Mouse (Mus musculus) kidney, embryonic 14.5 days (tissue): ENCODE data around the gene Nek1. TPM values are rescaled to one million over a fixed set of nuclear protein-coding genes. Genes with fewer than 3 reads are reported as not detected.

ENCODE experiments used
- ATAC-seq: fragments of 200-750 bp; cut with Nextera tagmentation; 2 replicates; pipeline ENCODE4 v1.8.0; 2017; ENCODE audit warnings: moderate number of reproducible peaks, mild to moderate bottlenecking, moderate TSS enrichment, moderate library complexity; ENCODE audit not compliant: low FRiP score, low TSS enrichment
- H3K27ac ChIP-seq: fragments of 300-500 bp; sonication (generic); 2 replicates; pipeline ENCODE4 v1.5.1; 2014; ENCODE audit warnings: low read depth, mild to moderate bottlenecking, low read length, moderate library complexity, mixed read lengths
- H3K27me3 ChIP-seq: fragments of 300-500 bp; sonication (generic); 2 replicates; pipeline ENCODE4 v1.6.1; 2014; ENCODE audit warnings: mild to moderate bottlenecking, low read length; ENCODE audit not compliant: control insufficient read depth, insufficient read depth
- H3K36me3 ChIP-seq: fragments of 300-500 bp; sonication (generic); 2 replicates; pipeline ENCODE4 v1.6.1; 2014; ENCODE audit warnings: low read length, mixed read lengths; ENCODE audit not compliant: control insufficient read depth, insufficient read depth
- H3K4me1 ChIP-seq: fragments of 300-500 bp; sonication (generic); 2 replicates; pipeline ENCODE4 v1.6.1; 2014; ENCODE audit warnings: low read length, mixed read lengths; ENCODE audit not compliant: control insufficient read depth, insufficient read depth
- H3K4me2 ChIP-seq: fragments of 300-500 bp; sonication (generic); replicated peaks from 2 replicates; pipeline ENCODE4 v1.6.1; 2014; ENCODE audit warnings: low read depth, mild to moderate bottlenecking, low read length
- H3K4me3 ChIP-seq: fragments of 300-500 bp; sonication (generic); 2 replicates; pipeline ENCODE4 v1.5.1; 2014; ENCODE audit warnings: mild to moderate bottlenecking, low read length
- H3K9ac ChIP-seq: fragments of 300-500 bp; sonication (generic); 2 replicates; pipeline ENCODE4 v1.6.1; 2014; ENCODE audit warnings: low read depth, mild to moderate bottlenecking, low read length, moderate library complexity
- H3K9me3 ChIP-seq: fragments of 300-500 bp; sonication (generic); 2 replicates; pipeline ENCODE4 v1.6.1; 2016; ENCODE audit warnings: low read length; ENCODE audit not compliant: control insufficient read depth
- WGBS: fragments of 180-500 bp; shearing (Covaris S2); extraction: QIAGEN DNeasy Blood & Tissue Kit; methylation state at CpG from one replicate; pipeline ENCODE4 v1.1.7; 2014; 5-methylcytosine and 5-hydroxymethylcytosine counted together
- polyA plus RNA-seq: library from polyadenylated mRNA; unstranded; fragments of >200 nt; fragmentation: Nextera tagmentation; extraction: Ambion mirVana; gene quantifications from 2 replicates; pipeline ENCODE4 v1.2.1, GENCODE M21; 2014

The Nek1 gene
- polyA plus RNA-seq, 1 experiment from 2014 or later = 24.9 TPM

GRCm38 (mm10) chr8:60963931-60964330, 29.1 kb upstream of the Nek1 start:
- H3K9ac ChIP-seq = no peak overlapping the region
- no peaks in the 10 kb centered on the region for H3K9me3 ChIP-seq
- H3K4me2 ChIP-seq = no peak overlapping the region
- H3K4me3 ChIP-seq = no peak overlapping the region
- no peaks in the 10 kb centered on the region for H3K27me3 ChIP-seq
- H3K4me1 ChIP-seq = no peaks in the 10 kb centered on the region
- no peaks in the 10 kb centered on the region for H3K36me3 ChIP-seq
- no peak for ATAC-seq
- 95% methylated on average over 2 of the region's 2 CpGs for whole genome bisulfite sequencing
- no peak overlapping the region for H3K27ac ChIP-seq

- Histone ChIP-seq H3K4me1 (no peaks in the 10 kb centered on the region), H3K9me3 (no peaks in the 10 kb centered on the region), H3K4me2 (no peak overlapping the region), H3K27me3 (no peaks in the 10 kb centered on the region), H3K4me3 (no peak overlapping the region), H3K9ac (no peak overlapping the region), H3K36me3 (no peaks in the 10 kb centered on the region), H3K27ac (no peak overlapping the region)
- 91% methylated on average over 4 of the region's 4 CpGs for WGBS
- no peak for ATAC-seq
Measured at GRCm38 (mm10) chr8:60964518-60964917, 28.5 kb upstream of the Nek1 start.

GRCm38 (mm10) chr8:60965306-60965705, 27.7 kb upstream of the Nek1 start:
- Histone ChIP-seq H3K4me3 (no peak overlapping the region), H3K36me3 (no peaks in the 10 kb centered on the region), H3K27ac (no peak overlapping the region), H3K27me3 (no peaks in the 10 kb centered on the region), H3K4me2 (no peak overlapping the region), H3K9me3 (no peaks in the 10 kb centered on the region), H3K9ac (no peak overlapping the region), H3K4me1 (no peaks in the 10 kb centered on the region)
- WGBS = 52% methylated on average over 6 of the region's 6 CpGs
- ATAC-seq = no peak

- Histone ChIP-seq H3K4me2 (no peak overlapping the region), H3K4me3 (no peak overlapping the region), H3K9me3 (no peaks in the 10 kb centered on the region), H3K4me1 (no peaks in the 10 kb centered on the region), H3K27ac (no peak overlapping the region), H3K9ac (no peak overlapping the region), H3K27me3 (no peaks in the 10 kb centered on the region), H3K36me3 (no peaks in the 10 kb centered on the region)
- 51% methylated on average over 3 of the region's 3 CpGs for WGBS
- ATAC-seq = no peak
Measured at GRCm38 (mm10) chr8:60965741-60966140, 27.3 kb upstream of the Nek1 start.

- WGBS = 32% methylated on average over 2 of the region's 2 CpGs
- no peaks in the 10 kb centered on the region for H3K4me1 ChIP-seq
- no peak overlapping the region for H3K4me3 ChIP-seq
- no peak for ATAC-seq
- H3K36me3 ChIP-seq = no peaks in the 10 kb centered on the region
- H3K9me3 ChIP-seq = no peaks in the 10 kb centered on the region
- H3K27me3 ChIP-seq = no peaks in the 10 kb centered on the region
- no peak overlapping the region for H3K9ac ChIP-seq
- H3K27ac ChIP-seq = no peak overlapping the region
- no peak overlapping the region for H3K4me2 ChIP-seq
Measured at GRCm38 (mm10) chr8:60969091-60969490, 23.9 kb upstream of the Nek1 start.

- no peak overlapping the region for H3K9ac ChIP-seq
- H3K4me2 ChIP-seq = no peak overlapping the region
- no peaks in the 10 kb centered on the region for H3K4me1 ChIP-seq
- no peaks in the 10 kb centered on the region for H3K27me3 ChIP-seq
- H3K9me3 ChIP-seq = no peaks in the 10 kb centered on the region
- ATAC-seq = no peak
- H3K36me3 ChIP-seq = no peaks in the 10 kb centered on the region
- no peak overlapping the region for H3K27ac ChIP-seq
- 63% methylated on average over 4 of the region's 4 CpGs for WGBS
- H3K4me3 ChIP-seq = no peak overlapping the region
Measured at GRCm38 (mm10) chr8:60971808-60972207, 21.2 kb upstream of the Nek1 start.

- Histone ChIP-seq H3K27ac (no peak overlapping the region), H3K36me3 (no peaks in the 10 kb centered on the region), H3K9me3 (no peaks in the 10 kb centered on the region), H3K4me1 (no peaks in the 10 kb centered on the region), H3K9ac (no peak overlapping the region), H3K4me3 (no peak overlapping the region), H3K4me2 (no peak overlapping the region), H3K27me3 (no peaks in the 10 kb centered on the region)
- ATAC-seq = no peak
- WGBS = 86% methylated on average over 2 of the region's 2 CpGs
Measured at GRCm38 (mm10) chr8:60973448-60973847, 19.5 kb upstream of the Nek1 start.

GRCm38 (mm10) chr8:60974837-60975236, 18.2 kb upstream of the Nek1 start:
- no peaks in the 10 kb centered on the region for H3K27me3 ChIP-seq
- H3K4me3 ChIP-seq = no peak overlapping the region
- WGBS = 83% methylated on average over 2 of the region's 2 CpGs
- no peak overlapping the region for H3K9ac ChIP-seq
- no peak overlapping the region for H3K4me2 ChIP-seq
- H3K4me1 ChIP-seq = no peaks in the 10 kb centered on the region
- H3K9me3 ChIP-seq = no peaks in the 10 kb centered on the region
- H3K36me3 ChIP-seq = no peaks in the 10 kb centered on the region
- no peak overlapping the region for H3K27ac ChIP-seq
- ATAC-seq = no peak

GRCm38 (mm10) chr8:60976818-60977217, 16.2 kb upstream of the Nek1 start:
- WGBS = 81% methylated on average over 9 of the region's 9 CpGs
- H3K27ac ChIP-seq = no peak overlapping the region
- no peaks in the 10 kb centered on the region for H3K4me1 ChIP-seq
- H3K9ac ChIP-seq = no peak overlapping the region
- H3K27me3 ChIP-seq = no peaks in the 10 kb centered on the region
- no peak overlapping the region for H3K4me3 ChIP-seq
- no peaks in the 10 kb centered on the region for H3K9me3 ChIP-seq
- H3K4me2 ChIP-seq = no peak overlapping the region
- no peak for ATAC-seq
- H3K36me3 ChIP-seq = no peaks in the 10 kb centered on the region

- no peaks in the 10 kb centered on the region for H3K27me3 ChIP-seq
- H3K4me1 ChIP-seq = 0 out of 2 replicates have a peak, but pooled peaks cover 2% of the 10 kb centered on the region
- no peak overlapping the region for H3K4me3 ChIP-seq
- 75% methylated on average over 5 of the region's 5 CpGs for WGBS
- no peaks in the 10 kb centered on the region for H3K36me3 ChIP-seq
- no peak overlapping the region for H3K4me2 ChIP-seq
- no peaks in the 10 kb centered on the region for H3K9me3 ChIP-seq
- no peak overlapping the region for H3K9ac ChIP-seq
- no peak for ATAC-seq
- no peak overlapping the region for H3K27ac ChIP-seq
Measured at GRCm38 (mm10) chr8:60978496-60978895, 14.5 kb upstream of the Nek1 start.
